Mouse (Mus musculus): Measurements from ENCODE around the gene Sycn. TPM values are rescaled to one million over a fixed set of nuclear protein-coding genes. Genes with fewer than 3 reads are reported as not detected.

Gene Sycn
- polyA plus RNA-seq, 1 experiment: not detected

DNA sequence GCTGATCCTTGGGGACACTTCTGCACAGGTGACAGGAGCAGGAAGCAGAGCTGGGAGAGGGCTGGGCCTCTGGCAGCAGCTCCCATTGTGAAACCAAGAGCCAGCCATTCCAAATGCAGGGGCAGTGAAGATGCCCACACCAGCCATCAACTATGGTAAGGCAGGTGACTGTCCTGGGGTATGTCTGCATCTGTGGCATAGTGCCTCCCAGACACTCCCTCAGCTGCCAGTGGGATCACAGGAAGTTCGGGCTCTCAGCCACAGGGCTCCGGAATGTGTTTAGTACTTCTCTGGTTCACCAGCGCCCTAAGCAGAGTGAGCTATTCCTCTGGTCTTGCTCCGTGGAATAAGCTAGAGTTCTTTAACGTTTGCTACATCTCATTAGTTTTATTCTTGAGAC, 16.4 kb downstream of the Sycn start:
- TF ChIP-seq CTCF (IDR thresholded peaks at IDR 0.05; ENCODE audit: extremely low read depth, insufficient read depth, low read length): no peak
- no peak for TF ChIP-seq POLR2A (IDR thresholded peaks at IDR 0.05; ENCODE audit: extremely low read depth, insufficient read depth, low read length)
- no peak overlapping the region for H3K4me3 ChIP-seq (ENCODE audit: insufficient read depth, low read length)
- no peaks in the 10 kb centered on the region for H3K4me1 ChIP-seq (ENCODE audit: control insufficient read depth, insufficient read depth, low read length)

DNA sequence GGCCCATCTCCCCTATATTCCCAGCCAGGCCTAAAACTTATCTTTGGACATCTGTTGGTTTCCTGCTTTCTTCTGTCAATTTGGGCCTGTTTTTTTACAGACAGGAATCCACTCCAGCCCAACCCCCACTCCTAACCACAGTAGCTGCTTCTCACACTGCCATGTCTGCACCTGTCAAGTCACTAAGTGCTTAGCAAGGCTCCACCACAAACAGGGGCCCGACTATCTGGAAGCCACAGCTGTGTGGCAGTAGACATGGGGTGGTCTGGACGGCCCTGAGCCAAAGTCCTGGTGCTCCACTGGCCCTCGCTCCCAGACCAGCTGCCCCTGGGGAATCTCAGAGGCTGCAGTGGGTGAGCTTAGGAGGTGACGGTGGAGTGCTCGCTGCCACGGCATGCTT, 17.0 kb downstream of the Sycn start:
- TF ChIP-seq CTCF (IDR thresholded peaks at IDR 0.05; ENCODE audit: extremely low read depth, insufficient read depth, low read length) (no peak), POLR2A (IDR thresholded peaks at IDR 0.05; ENCODE audit: extremely low read depth, insufficient read depth, low read length) (no peak)
- Histone ChIP-seq H3K4me3 (ENCODE audit: insufficient read depth, low read length) (no peak overlapping the region), H3K4me1 (ENCODE audit: control insufficient read depth, insufficient read depth, low read length) (no peaks in the 10 kb centered on the region)

More for the DNA sequence above, 16.4 kb downstream of the Sycn start:
- H3K27ac ChIP-seq (ENCODE audit: insufficient read depth, low read length): no peak overlapping the region

DNA sequence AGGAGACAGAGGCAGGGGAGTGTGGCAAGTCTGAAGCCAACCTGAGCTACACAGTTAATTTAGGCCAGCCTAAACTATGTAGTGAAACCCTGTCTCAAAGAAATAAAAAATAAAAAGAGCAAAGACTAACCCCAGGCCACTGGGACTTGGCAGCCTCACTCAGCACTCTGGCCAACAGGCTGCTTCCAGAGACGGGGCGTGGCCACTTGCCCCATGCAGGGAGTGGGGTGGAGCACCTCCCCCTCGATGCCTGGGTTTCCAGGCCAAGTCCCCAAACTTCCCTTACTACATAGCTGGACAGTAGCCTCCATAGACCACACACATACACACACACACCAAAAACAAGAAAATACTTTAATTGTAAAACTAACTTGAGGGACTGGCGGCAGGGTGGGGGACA, 17.8 kb downstream of the Sycn start:
- H3K4me3 ChIP-seq (ENCODE audit: insufficient read depth, low read length): no peak overlapping the region
- TF ChIP-seq POLR2A (IDR thresholded peaks at IDR 0.05; ENCODE audit: extremely low read depth, insufficient read depth, low read length) (no peak), CTCF (IDR thresholded peaks at IDR 0.05; ENCODE audit: extremely low read depth, insufficient read depth, low read length) (no peak)
- no peaks in the 10 kb centered on the region for H3K4me1 ChIP-seq (ENCODE audit: control insufficient read depth, insufficient read depth, low read length)
- no peak overlapping the region for H3K27ac ChIP-seq (ENCODE audit: insufficient read depth, low read length)

More for the DNA sequence above, 17.0 kb downstream of the Sycn start:
- H3K27ac ChIP-seq (ENCODE audit: insufficient read depth, low read length): no peak overlapping the region

DNA sequence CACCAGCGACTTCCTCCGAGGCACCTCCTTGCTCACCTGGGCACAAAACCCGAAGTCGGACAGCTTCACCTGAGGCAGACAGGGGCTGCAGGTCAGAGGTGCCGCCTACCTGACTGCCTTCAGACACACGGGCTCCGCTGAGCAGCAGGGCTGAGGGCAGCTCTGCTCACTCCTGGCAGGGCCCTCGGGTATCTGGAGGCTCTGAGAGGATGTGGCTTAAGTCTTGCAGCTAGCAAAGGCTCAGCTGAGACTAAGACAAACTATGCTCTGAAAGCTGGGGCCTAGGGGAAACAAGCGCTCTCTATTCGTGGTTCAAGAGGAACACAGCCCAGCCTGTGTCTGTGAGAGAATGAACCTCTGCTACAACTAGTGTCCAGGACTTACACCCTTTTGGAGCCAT, 20.2 kb downstream of the Sycn start:
- TF ChIP-seq POLR2A (IDR thresholded peaks at IDR 0.05; ENCODE audit: extremely low read depth, insufficient read depth, low read length) (0 out of 2 replicates have a peak, but pooled peaks have one; percentile 17), CTCF (IDR thresholded peaks at IDR 0.05; ENCODE audit: extremely low read depth, insufficient read depth, low read length) (no peak)
- Histone ChIP-seq H3K27ac (ENCODE audit: insufficient read depth, low read length) (no peak overlapping the region), H3K4me3 (ENCODE audit: insufficient read depth, low read length) (no peak overlapping the region), H3K4me1 (ENCODE audit: control insufficient read depth, insufficient read depth, low read length) (no peaks in the 10 kb centered on the region)

DNA sequence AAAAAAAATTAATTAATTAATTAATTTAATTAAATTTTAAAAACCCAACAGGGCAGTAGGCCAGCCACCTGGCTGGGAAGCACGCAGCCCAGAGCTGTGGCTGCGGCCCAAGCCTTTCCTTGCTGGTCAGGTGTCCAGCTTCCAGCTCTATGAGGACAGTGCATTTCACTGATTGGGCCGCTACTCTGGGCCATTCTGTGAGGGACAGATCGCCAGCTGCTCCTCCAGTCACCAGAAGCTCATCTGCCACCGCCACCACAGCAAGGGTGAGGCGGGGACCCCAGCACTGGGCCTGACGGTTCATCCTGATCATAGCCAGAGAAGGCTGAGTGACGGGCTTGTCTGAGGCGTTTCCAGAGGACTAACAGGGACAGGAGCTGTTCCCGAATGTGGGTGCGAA, 21.3 kb downstream of the Sycn start:
- no peaks in the 10 kb centered on the region for H3K4me1 ChIP-seq (ENCODE audit: control insufficient read depth, insufficient read depth, low read length)
- TF ChIP-seq CTCF (IDR thresholded peaks at IDR 0.05; ENCODE audit: extremely low read depth, insufficient read depth, low read length) (no peak), POLR2A (IDR thresholded peaks at IDR 0.05; ENCODE audit: extremely low read depth, insufficient read depth, low read length) (no peak)
- H3K4me3 ChIP-seq (ENCODE audit: insufficient read depth, low read length): no peak overlapping the region
- H3K27ac ChIP-seq (ENCODE audit: insufficient read depth, low read length): no peak overlapping the region

DNA sequence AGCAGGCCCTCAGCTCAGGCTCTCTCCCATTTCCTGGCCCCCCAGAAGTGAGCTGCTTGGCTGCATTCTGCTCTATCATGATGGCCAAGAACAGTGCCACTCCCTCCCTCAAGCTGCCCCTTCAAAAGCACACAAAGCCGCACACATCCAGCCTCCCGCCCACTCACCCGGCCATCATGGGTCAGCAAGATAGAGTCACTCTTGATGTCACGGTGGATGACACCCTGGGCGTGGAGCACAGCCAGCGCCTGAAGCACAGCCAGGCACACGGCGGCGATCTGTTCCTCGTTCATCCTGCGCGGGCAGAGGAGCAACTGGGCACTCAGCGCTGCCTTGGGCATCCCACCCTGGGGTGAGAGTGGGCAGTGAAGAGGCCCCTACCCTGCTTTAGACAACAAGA, 21.7 kb downstream of the Sycn start:
- Histone ChIP-seq H3K27ac (ENCODE audit: insufficient read depth, low read length) (no peak overlapping the region), H3K4me1 (ENCODE audit: control insufficient read depth, insufficient read depth, low read length) (no peaks in the 10 kb centered on the region), H3K4me3 (ENCODE audit: insufficient read depth, low read length) (no peak overlapping the region)
- no peak for TF ChIP-seq CTCF (IDR thresholded peaks at IDR 0.05; ENCODE audit: extremely low read depth, insufficient read depth, low read length)
- no peak for TF ChIP-seq POLR2A (IDR thresholded peaks at IDR 0.05; ENCODE audit: extremely low read depth, insufficient read depth, low read length)

DNA sequence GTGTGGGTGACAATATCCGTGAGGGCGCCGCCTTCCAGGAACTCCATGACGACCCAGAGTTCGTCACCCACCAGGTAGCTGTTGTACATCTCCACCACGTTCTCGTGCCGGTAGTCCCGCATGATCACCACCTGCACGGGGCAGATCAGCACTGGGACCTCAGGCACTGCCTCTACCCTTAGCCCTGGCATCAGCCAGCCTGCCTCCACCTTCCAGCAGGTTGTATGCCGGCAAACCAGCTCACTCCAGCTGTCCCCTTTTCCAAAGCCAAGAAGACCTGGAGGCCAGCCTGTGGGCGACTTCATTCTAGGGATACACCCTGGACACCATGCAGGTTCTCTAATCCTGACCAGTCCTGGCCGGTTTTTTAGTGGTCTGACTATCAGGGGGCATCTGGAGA, 22.3 kb downstream of the Sycn start:
- Histone ChIP-seq H3K27ac (ENCODE audit: insufficient read depth, low read length) (no peak overlapping the region), H3K4me3 (ENCODE audit: insufficient read depth, low read length) (no peak overlapping the region), H3K4me1 (ENCODE audit: control insufficient read depth, insufficient read depth, low read length) (no peaks in the 10 kb centered on the region)
- TF ChIP-seq CTCF (IDR thresholded peaks at IDR 0.05; ENCODE audit: extremely low read depth, insufficient read depth, low read length) (no peak), POLR2A (IDR thresholded peaks at IDR 0.05; ENCODE audit: extremely low read depth, insufficient read depth, low read length) (no peak)

DNA sequence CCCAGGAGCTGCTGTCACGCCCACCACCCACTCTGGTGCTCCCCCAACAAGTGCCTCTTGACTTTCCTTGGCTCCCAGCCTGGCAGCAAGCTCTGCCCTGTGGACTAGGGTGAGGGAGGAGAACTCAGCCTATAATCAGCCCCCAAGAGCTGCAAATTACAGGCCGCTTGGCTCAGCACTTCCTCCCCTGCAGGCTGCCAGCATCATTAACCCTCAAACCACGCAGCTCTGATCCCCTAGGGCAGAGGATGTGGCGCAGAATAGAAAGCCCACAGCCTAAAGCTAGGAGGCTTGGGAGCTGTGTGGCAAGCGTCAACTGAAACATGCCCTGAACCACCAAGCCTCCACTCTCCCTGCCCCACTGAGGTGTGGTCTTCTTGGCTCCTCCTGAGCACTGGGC, 24.7 kb downstream of the Sycn start:
- no peak overlapping the region for H3K27ac ChIP-seq (ENCODE audit: insufficient read depth, low read length)
- no peak for TF ChIP-seq POLR2A (IDR thresholded peaks at IDR 0.05; ENCODE audit: extremely low read depth, insufficient read depth, low read length)
- no peak for TF ChIP-seq CTCF (IDR thresholded peaks at IDR 0.05; ENCODE audit: extremely low read depth, insufficient read depth, low read length)
- no peak overlapping the region for H3K4me3 ChIP-seq (ENCODE audit: insufficient read depth, low read length)
- H3K4me1 ChIP-seq (ENCODE audit: control insufficient read depth, insufficient read depth, low read length): no peaks in the 10 kb centered on the region

DNA sequence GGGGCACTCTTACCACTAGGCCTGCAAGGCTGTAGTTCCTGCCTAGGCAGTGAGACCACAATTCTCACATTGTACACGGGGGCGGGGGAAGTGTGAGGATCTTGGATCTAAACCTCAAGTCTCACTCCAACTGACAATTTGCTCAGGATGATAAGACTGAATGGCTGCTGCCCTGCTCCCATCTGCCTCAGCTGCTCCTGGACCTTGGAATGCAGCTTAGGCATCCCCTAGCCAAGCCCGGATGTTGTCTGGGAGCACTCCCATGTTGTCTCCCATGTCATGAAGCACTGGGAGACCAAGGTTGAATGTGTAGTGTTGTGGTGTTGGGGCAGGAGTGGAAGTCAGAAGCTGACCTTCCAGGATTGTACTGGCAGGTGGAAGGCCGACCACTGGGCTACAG, 26.9 kb downstream of the Sycn start:
- no peak overlapping the region for H3K4me3 ChIP-seq (ENCODE audit: insufficient read depth, low read length)
- no peak overlapping the region for H3K27ac ChIP-seq (ENCODE audit: insufficient read depth, low read length)
- no peak for TF ChIP-seq CTCF (IDR thresholded peaks at IDR 0.05; ENCODE audit: extremely low read depth, insufficient read depth, low read length)
- TF ChIP-seq POLR2A (IDR thresholded peaks at IDR 0.05; ENCODE audit: extremely low read depth, insufficient read depth, low read length): no peak

DNA sequence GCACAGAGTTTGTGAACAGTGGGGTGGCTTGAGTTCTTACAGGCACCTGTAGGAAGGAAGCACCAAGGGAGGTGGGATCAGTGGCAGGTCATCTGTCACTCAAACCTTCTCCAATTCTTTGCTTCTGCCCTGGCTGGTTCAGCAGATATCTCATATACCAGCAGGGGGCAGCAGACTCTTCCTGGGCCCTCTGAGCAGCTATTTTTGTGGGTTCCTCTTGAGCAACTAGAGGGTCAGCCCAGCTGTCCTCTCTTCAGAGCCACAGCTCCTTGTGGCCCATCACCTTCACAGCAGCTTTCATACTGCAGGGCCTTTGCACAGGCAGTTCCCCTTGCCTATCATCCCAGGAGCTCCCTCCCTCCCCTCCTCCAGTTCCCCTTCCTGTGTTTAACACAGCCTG, 27.6 kb downstream of the Sycn start:
- H3K27ac ChIP-seq (ENCODE audit: insufficient read depth, low read length): no peak overlapping the region
- H3K4me1 ChIP-seq (ENCODE audit: control insufficient read depth, insufficient read depth, low read length): peaks cover 2% of the 10 kb centered on the region; the same call in 1 of the 2 replicates
- H3K4me3 ChIP-seq (ENCODE audit: insufficient read depth, low read length): no peak overlapping the region
- TF ChIP-seq CTCF (IDR thresholded peaks at IDR 0.05; ENCODE audit: extremely low read depth, insufficient read depth, low read length): peak; percentile 70
- no peak for TF ChIP-seq POLR2A (IDR thresholded peaks at IDR 0.05; ENCODE audit: extremely low read depth, insufficient read depth, low read length)

More for the DNA sequence above, 26.9 kb downstream of the Sycn start:
- peaks cover 2% of the 10 kb centered on the region; the same call in 1 of the 2 replicates for H3K4me1 ChIP-seq (ENCODE audit: control insufficient read depth, insufficient read depth, low read length)

Measured in cortical plate, adult 2 months (tissue).